Mouse (Mus musculus) left cerebral cortex, adult 2 months (tissue): Measurements from ENCODE around the gene Glis1. TPM values are rescaled to one million over a fixed set of nuclear protein-coding genes. Genes with fewer than 3 reads are reported as not detected.

Experiments
- DNase-seq, 2 experiments: peaks; one replicate each; pipeline ENCODE4 v3.0.0; 2021 to 2022; ENCODE audit warnings: low spot score in 2 of 2, mixed read lengths in 1 of 2; ENCODE audit errors: extremely low spot score in 1 of 2
- H3K27ac ChIP-seq: fragments of 200-600 bp; 2 replicates; pipeline ENCODE4 v1.8.1; 2022
- H3K4me3 ChIP-seq: fragments of 200-600 bp; 2 replicates; pipeline ENCODE4 v1.8.1; 2022
- CTCF ChIP-seq: fragments of 200-600 bp; IDR thresholded peaks from 2 replicates; pipeline ENCODE4 v1.8.1; 2022; ENCODE audit warnings: antibody characterized with exemption, mild to moderate bottlenecking, moderate library complexity
- intact Hi-C: fragments of 180-260 bp; cut with DNase I; formaldehyde crosslinking; loops from one replicate; pipeline ENCODE4 v1.15.1; 2025
- total RNA-seq, 2 experiments: library from RNA; stranded (reverse); gene quantifications; 2 replicates each; pipeline ENCODE4 v1.2.3; 2021

The Glis1 gene
- total RNA-seq, 2 experiments from 2014 or later: 1.5 to 2.9 TPM

DNA sequence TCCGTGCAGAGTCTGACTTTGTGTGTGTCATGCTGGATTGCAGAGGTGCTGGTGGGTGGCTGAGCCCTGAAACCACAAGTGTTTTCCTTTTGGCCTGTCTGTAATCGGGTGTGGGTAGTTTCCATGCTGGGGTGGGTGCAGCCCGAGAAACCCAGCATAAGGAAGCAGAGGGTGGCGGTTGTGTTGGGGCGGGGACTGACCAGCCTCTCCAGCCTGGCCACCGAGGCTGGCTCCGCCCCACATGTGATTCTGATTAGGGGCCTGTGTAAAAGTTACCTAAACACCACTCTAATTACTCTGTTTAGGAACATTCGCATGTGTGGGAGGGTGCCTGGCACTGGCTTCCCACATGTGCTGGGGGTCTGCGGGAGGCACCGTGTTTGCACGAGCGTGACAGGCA, 23.2 kb downstream of the Glis1 start:
- Histone ChIP-seq H3K27ac (no peak overlapping the region), H3K4me3 (no peak overlapping the region)
- no peak for TF ChIP-seq CTCF
- intact Hi-C loops: no loop called here
- no peak for DNase-seq

- no peak overlapping the region for H3K27ac ChIP-seq
- H3K4me3 ChIP-seq: no peak overlapping the region
- no peak for DNase-seq
- TF ChIP-seq CTCF: no peak
- intact Hi-C loops: no loop called here
These were observed 24.5 kb downstream of the Glis1 start for GRCm38 (mm10) chr4:107458907-107459306.

DNA sequence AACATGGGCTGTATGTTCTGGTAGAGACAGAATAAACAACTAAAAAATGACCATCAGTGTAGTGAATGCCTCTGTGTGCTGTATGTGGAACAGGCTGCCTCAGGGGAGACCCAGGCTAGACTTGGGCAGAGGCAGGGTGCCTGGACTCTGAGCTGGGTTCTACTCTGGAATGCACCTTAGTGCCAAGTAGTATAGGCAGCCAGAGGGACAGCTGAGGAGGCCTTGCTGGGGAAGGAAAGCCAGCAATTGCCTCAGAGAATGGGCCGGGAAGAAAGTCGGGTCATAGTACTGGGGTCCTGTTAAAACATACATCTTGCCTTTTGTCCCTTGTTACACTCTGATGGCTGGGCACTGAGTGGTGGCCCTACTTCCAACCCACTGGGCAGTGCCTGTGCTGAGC, 25.1 kb downstream of the Glis1 start:
- no peak overlapping the region for H3K27ac ChIP-seq
- TF ChIP-seq CTCF: no peak
- intact Hi-C loops: no loop called here
- no peak overlapping the region for H3K4me3 ChIP-seq
- DNase-seq: no peak

DNA sequence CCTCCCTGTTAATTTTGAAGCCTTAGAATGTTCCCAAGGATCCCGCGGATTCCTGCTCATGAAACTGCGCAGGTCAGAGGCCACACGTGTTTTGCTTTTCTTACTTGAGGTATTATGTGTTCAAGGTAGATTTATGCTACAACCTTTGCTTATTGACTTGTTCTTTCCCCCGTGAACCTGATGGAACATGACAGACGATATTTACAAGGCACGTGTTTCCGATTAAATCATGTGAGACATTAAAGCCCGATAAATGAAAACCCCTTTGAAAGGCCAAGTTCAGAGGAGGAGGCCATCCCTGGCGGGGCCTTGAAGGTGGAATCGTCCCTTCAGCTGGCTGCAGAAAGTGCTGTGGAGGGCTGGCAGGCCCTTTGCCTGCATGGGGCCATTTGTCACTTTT, 26.1 kb downstream of the Glis1 start:
- no peak for TF ChIP-seq CTCF
- no peak for DNase-seq
- H3K4me3 ChIP-seq: no peak overlapping the region
- H3K27ac ChIP-seq: no peak overlapping the region
- intact Hi-C loops: no loop called here

DNA sequence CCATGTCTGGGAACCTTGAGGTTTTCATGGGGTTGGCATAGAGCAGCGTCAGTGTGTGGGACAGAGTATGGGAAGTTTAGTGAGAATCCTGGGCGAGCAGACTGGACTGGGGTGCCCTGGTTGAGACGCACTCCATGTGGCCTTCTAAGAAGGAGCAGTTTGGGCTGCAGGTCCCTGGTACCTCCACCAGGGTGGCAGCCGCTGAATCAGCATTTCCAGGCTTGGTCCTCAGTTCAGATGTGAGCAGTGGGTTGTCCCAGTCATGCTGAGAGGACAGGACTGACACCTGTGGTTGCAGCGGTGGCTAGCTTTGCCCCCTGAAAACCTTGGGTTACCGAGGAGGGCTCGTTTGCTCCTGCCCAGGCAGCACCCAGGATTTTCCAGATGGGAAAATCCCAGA, 33.4 kb downstream of the Glis1 start:
- DNase-seq: no peak
- Histone ChIP-seq H3K27ac (no peak overlapping the region), H3K4me3 (no peak overlapping the region)
- intact Hi-C loops: no loop called here
- TF ChIP-seq CTCF: no peak

GRCm38 (mm10) chr4:107468264-107468663, 33.9 kb downstream of the Glis1 start:
- DNase-seq: no peak
- no peak for TF ChIP-seq CTCF
- intact Hi-C loops: no loop called here
- Histone ChIP-seq H3K4me3 (no peak overlapping the region), H3K27ac (no peak overlapping the region)

GRCm38 (mm10) chr4:107468768-107469167, 34.4 kb downstream of the Glis1 start:
- H3K4me3 ChIP-seq: no peak overlapping the region
- intact Hi-C loops: no loop called here
- DNase-seq: no peak
- H3K27ac ChIP-seq: no peak overlapping the region
- TF ChIP-seq CTCF: no peak

DNA sequence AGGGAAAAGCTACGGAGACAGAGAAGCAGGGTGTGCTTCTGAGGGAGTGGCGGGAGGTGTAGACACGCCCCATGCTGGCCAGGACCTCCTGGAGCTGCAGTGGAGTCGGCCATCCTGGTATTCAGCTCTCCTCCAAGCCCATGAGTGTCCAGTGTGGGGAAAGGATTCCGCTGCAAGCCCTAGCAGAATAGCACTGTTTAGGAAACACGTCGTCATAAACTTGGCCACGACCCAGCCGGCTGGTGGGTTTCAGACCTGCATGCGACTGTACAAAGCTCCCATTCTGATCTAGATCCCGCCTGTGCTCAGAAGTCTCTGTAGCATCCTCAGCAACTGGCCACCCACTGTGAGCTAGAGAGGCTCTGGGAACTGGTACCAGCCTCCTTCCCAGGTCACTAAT, 41.9 kb downstream of the Glis1 start:
- Histone ChIP-seq H3K4me3 (no peak overlapping the region), H3K27ac (no peak overlapping the region)
- intact Hi-C loops: no loop called here
- no peak for DNase-seq
- no peak for TF ChIP-seq CTCF

DNA sequence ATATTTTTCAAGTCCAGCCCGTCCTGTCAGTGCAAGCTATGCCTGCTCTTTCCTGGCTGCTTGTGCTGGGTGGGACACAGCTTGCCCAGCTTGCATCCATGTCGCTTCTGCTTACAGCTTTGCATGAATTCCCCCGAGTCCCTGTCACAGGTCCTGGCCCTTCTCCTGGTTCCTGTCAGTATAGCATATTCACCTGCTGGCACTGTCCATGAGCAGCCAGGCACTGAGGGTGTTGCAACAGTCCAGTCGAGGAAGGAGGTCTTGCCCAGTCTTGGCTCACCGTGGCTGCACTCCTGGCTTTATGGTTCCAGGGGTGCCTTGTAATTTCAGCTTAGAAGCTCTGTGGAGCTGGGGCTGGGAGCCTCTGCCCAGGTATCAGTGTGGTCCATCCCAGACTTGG, 44.6 kb downstream of the Glis1 start:
- Histone ChIP-seq H3K4me3 (no peak overlapping the region), H3K27ac (no peak overlapping the region)
- intact Hi-C loops: no loop called here
- no peak for DNase-seq
- TF ChIP-seq CTCF: no peak

DNA sequence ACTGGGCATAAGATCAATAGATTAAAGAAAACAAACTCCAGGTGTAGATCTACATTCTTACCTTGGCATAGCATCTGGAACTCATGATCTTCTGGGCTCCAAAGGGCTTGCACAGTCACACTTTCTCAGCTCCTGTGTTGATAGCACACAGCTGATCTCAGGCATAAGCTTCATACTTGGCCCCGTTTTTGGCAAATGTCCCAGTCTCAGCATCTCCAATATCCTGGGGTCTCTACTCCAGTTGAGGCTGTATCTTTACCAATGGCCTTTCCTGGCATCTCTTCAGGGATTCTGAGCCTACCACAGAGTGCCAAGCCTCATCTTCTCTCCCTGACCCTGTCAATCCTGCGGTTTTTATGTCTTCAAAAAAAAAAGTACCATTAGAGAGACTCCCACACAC, 48.1 kb downstream of the Glis1 start:
- intact Hi-C loops: no loop called here
- TF ChIP-seq CTCF: no peak
- no peak overlapping the region for H3K4me3 ChIP-seq
- DNase-seq: no peak
- H3K27ac ChIP-seq: no peak overlapping the region

GRCm38 (mm10) chr4:107483556-107484220, 49.3 kb downstream of the Glis1 start:
- Histone ChIP-seq H3K4me3 (no peak overlapping the region), H3K27ac (no peak overlapping the region)
- TF ChIP-seq CTCF: no peak; the same call in 1 of the 2 replicates
- intact Hi-C loops: no loop called here
- DNase-seq: no peak

DNA sequence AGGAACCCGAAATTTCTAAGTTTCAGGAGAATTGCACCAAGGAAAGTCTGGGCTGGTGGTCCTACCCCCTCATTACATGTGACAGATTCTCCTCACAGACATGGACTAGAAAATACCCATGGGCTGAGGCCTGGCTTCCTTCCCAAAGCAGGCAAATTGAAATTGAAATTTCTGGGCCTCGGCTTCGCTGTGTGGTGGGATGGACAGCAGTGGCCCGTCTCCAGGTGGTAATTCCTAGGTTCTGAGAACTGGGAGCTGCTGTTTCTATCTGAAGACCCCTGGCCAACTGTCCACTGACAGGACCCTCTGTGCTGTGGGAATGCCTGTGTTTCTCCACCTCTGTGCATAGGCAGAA, 49.8 kb downstream of the Glis1 start:
- H3K27ac ChIP-seq: no peak overlapping the region
- H3K4me3 ChIP-seq: no peak overlapping the region
- intact Hi-C loops: no loop called here
- no peak for TF ChIP-seq CTCF
- DNase-seq: no peak

GRCm38 (mm10) chr4:107485903-107486302, 51.5 kb downstream of the Glis1 start:
- intact Hi-C loops: loop anchor here (1.0 to 5.0 kb wide), 2 partner anchors 151 to 167 kb away; no protein-coding TSS in a partner anchor
- TF ChIP-seq CTCF: peak; percentile 63
- Histone ChIP-seq H3K27ac (no peak overlapping the region), H3K4me3 (no peak overlapping the region)
- no peak for DNase-seq
